Mouse (Mus musculus): Measurements from ENCODE around the gene Icam1. TPM values are rescaled to one million over a fixed set of nuclear protein-coding genes. Genes with fewer than 3 reads are reported as not detected.

Icam1 gene
- polyA plus RNA-seq, 1 experiment from 2014 or later, result 4.2 TPM

GRCm38 (mm10) chr9:21011846-21012312, 3.9 kb upstream of the Icam1 start:
- 78% methylated on average over 5 of the region's 5 CpGs for WGBS

GRCm38 (mm10) chr9:21012368-21012767, 3.4 kb upstream of the Icam1 start:
- Histone ChIP-seq H3K36me3 (ENCODE audit: control insufficient read depth, insufficient read depth, low read length) (no peaks in the 10 kb centered on the region; the same call in 1 of the 2 replicates), H3K27me3 (ENCODE audit: control insufficient read depth, insufficient read depth, low read length) (peaks cover 28% of the 10 kb centered on the region), H3K9me3 (ENCODE audit: control insufficient read depth, low read length) (no peaks in the 10 kb centered on the region), H3K4me2 (ENCODE audit: low read depth, low read length, severe bottlenecking) (no peak overlapping the region), H3K4me3 (ENCODE audit: low read depth, low read length) (no peak overlapping the region), H3K27ac (ENCODE audit: low read depth, low read length) (no peak overlapping the region), H3K4me1 (replicated peaks; ENCODE audit: control insufficient read depth, insufficient read depth, low read length) (peaks cover 9% of the 10 kb centered on the region; the same call in 1 of the 2 replicates), H3K9ac (ENCODE audit: low read length) (no peak overlapping the region)
- WGBS, result 50% methylated on average over 1 of the region's 1 CpGs
- no peak for DNase-seq (ENCODE audit: low spot score)
- ATAC-seq (replicated peaks; ENCODE audit: low FRiP score), result no peak

More at GRCm38 (mm10) chr9:21011846-21012312, 3.9 kb upstream of the Icam1 start:
- H3K27ac ChIP-seq (ENCODE audit: low read depth, low read length), result no peak overlapping the region
- ATAC-seq (replicated peaks; ENCODE audit: low FRiP score), result no peak
- no peaks in the 10 kb centered on the region; the same call in 1 of the 2 replicates for H3K36me3 ChIP-seq (ENCODE audit: control insufficient read depth, insufficient read depth, low read length)
- H3K4me2 ChIP-seq (ENCODE audit: low read depth, low read length, severe bottlenecking), result no peak overlapping the region
- peaks cover 25% of the 10 kb centered on the region for H3K27me3 ChIP-seq (ENCODE audit: control insufficient read depth, insufficient read depth, low read length)
- H3K9ac ChIP-seq (ENCODE audit: low read length), result no peak overlapping the region
- peaks cover 9% of the 10 kb centered on the region; the same call in 1 of the 2 replicates for H3K4me1 ChIP-seq (replicated peaks; ENCODE audit: control insufficient read depth, insufficient read depth, low read length)
- no peak for DNase-seq (ENCODE audit: low spot score)
- no peak overlapping the region for H3K4me3 ChIP-seq (ENCODE audit: low read depth, low read length)
- no peaks in the 10 kb centered on the region for H3K9me3 ChIP-seq (ENCODE audit: control insufficient read depth, low read length)

- Histone ChIP-seq H3K27me3 (ENCODE audit: control insufficient read depth, insufficient read depth, low read length) (peaks cover 36% of the 10 kb centered on the region), H3K9ac (ENCODE audit: low read length) (no peak overlapping the region), H3K9me3 (ENCODE audit: control insufficient read depth, low read length) (no peaks in the 10 kb centered on the region), H3K4me2 (ENCODE audit: low read depth, low read length, severe bottlenecking) (0 out of 2 replicates have a peak overlapping the region, but pooled peaks have one; percentile 32), H3K27ac (ENCODE audit: low read depth, low read length) (no peak overlapping the region), H3K4me3 (ENCODE audit: low read depth, low read length) (peak overlapping the region; percentile 18; the same call in 1 of the 2 replicates), H3K36me3 (ENCODE audit: control insufficient read depth, insufficient read depth, low read length) (no peaks in the 10 kb centered on the region), H3K4me1 (replicated peaks; ENCODE audit: control insufficient read depth, insufficient read depth, low read length) (peaks cover 9% of the 10 kb centered on the region; the same call in 1 of the 2 replicates)
- DNase-seq (ENCODE audit: low spot score), result no peak
- ATAC-seq (replicated peaks; ENCODE audit: low FRiP score), result no peak
- 4% methylated on average over 28 of the region's 29 CpGs for WGBS
These were observed 854 bp upstream of the Icam1 start for GRCm38 (mm10) chr9:21014691-21015570.

- Histone ChIP-seq H3K4me2 (ENCODE audit: low read depth, low read length, severe bottlenecking) (no peak overlapping the region), H3K9ac (ENCODE audit: low read length) (no peak overlapping the region), H3K27me3 (ENCODE audit: control insufficient read depth, insufficient read depth, low read length) (peaks cover 36% of the 10 kb centered on the region), H3K9me3 (ENCODE audit: control insufficient read depth, low read length) (no peaks in the 10 kb centered on the region), H3K36me3 (ENCODE audit: control insufficient read depth, insufficient read depth, low read length) (no peaks in the 10 kb centered on the region), H3K27ac (ENCODE audit: low read depth, low read length) (no peak overlapping the region), H3K4me1 (replicated peaks; ENCODE audit: control insufficient read depth, insufficient read depth, low read length) (peaks cover 9% of the 10 kb centered on the region; the same call in 1 of the 2 replicates), H3K4me3 (ENCODE audit: low read depth, low read length) (peak overlapping the region; percentile 18; the same call in 1 of the 2 replicates)
- 4% methylated on average over 17 of the region's 17 CpGs for WGBS
- no peak for DNase-seq (ENCODE audit: low spot score)
- ATAC-seq (replicated peaks; ENCODE audit: low FRiP score), result no peak
These were observed 769 bp downstream of the Icam1 start for GRCm38 (mm10) chr9:21016331-21017176.

GRCm38 (mm10) chr9:21017177-21017575, 1.4 kb downstream of the Icam1 start:
- Histone ChIP-seq H3K4me3 (ENCODE audit: low read depth, low read length) (no peak overlapping the region), H3K4me1 (replicated peaks; ENCODE audit: control insufficient read depth, insufficient read depth, low read length) (peaks cover 9% of the 10 kb centered on the region; the same call in 1 of the 2 replicates), H3K27ac (ENCODE audit: low read depth, low read length) (no peak overlapping the region), H3K36me3 (ENCODE audit: control insufficient read depth, insufficient read depth, low read length) (no peaks in the 10 kb centered on the region), H3K9me3 (ENCODE audit: control insufficient read depth, low read length) (no peaks in the 10 kb centered on the region), H3K9ac (ENCODE audit: low read length) (no peak overlapping the region), H3K27me3 (ENCODE audit: control insufficient read depth, insufficient read depth, low read length) (peaks cover 36% of the 10 kb centered on the region), H3K4me2 (ENCODE audit: low read depth, low read length, severe bottlenecking) (no peak overlapping the region)
- no peak for ATAC-seq (replicated peaks; ENCODE audit: low FRiP score)
- no peak for DNase-seq (ENCODE audit: low spot score)
- WGBS, result 50% methylated on average over 4 of the region's 4 CpGs

- Histone ChIP-seq H3K36me3 (ENCODE audit: control insufficient read depth, insufficient read depth, low read length) (no peaks in the 10 kb centered on the region), H3K27ac (ENCODE audit: low read depth, low read length) (no peak overlapping the region), H3K4me2 (ENCODE audit: low read depth, low read length, severe bottlenecking) (no peak overlapping the region), H3K4me3 (ENCODE audit: low read depth, low read length) (no peak overlapping the region), H3K27me3 (ENCODE audit: control insufficient read depth, insufficient read depth, low read length) (peaks cover 36% of the 10 kb centered on the region), H3K4me1 (replicated peaks; ENCODE audit: control insufficient read depth, insufficient read depth, low read length) (peaks cover 9% of the 10 kb centered on the region; the same call in 1 of the 2 replicates), H3K9me3 (ENCODE audit: control insufficient read depth, low read length) (no peaks in the 10 kb centered on the region), H3K9ac (ENCODE audit: low read length) (no peak overlapping the region)
- no peak for ATAC-seq (replicated peaks; ENCODE audit: low FRiP score)
- 72% methylated on average over 2 of the region's 2 CpGs for WGBS
- DNase-seq (ENCODE audit: low spot score), result no peak
These were observed 2.8 kb downstream of the Icam1 start for GRCm38 (mm10) chr9:21018600-21018999.

- no peak for ATAC-seq (replicated peaks; ENCODE audit: low FRiP score)
- no peaks in the 10 kb centered on the region for H3K36me3 ChIP-seq (ENCODE audit: control insufficient read depth, insufficient read depth, low read length)
- DNase-seq (ENCODE audit: low spot score), result no peak
- no peak overlapping the region for H3K27ac ChIP-seq (ENCODE audit: low read depth, low read length)
- H3K9ac ChIP-seq (ENCODE audit: low read length), result no peak overlapping the region
- H3K27me3 ChIP-seq (ENCODE audit: control insufficient read depth, insufficient read depth, low read length), result peaks cover 16% of the 10 kb centered on the region
- no peaks in the 10 kb centered on the region for H3K4me1 ChIP-seq (replicated peaks; ENCODE audit: control insufficient read depth, insufficient read depth, low read length)
- no peaks in the 10 kb centered on the region for H3K9me3 ChIP-seq (ENCODE audit: control insufficient read depth, low read length)
- no peak overlapping the region for H3K4me2 ChIP-seq (ENCODE audit: low read depth, low read length, severe bottlenecking)
- no peak overlapping the region for H3K4me3 ChIP-seq (ENCODE audit: low read depth, low read length)
- 81% methylated on average over 3 of the region's 3 CpGs for WGBS
These were observed 5.6 kb downstream of the Icam1 start for GRCm38 (mm10) chr9:21021363-21021762.

GRCm38 (mm10) chr9:21022288-21022687, 6.5 kb downstream of the Icam1 start:
- 68% methylated on average over 6 of the region's 6 CpGs for WGBS
- no peaks in the 10 kb centered on the region for H3K9me3 ChIP-seq (ENCODE audit: control insufficient read depth, low read length)
- H3K4me2 ChIP-seq (ENCODE audit: low read depth, low read length, severe bottlenecking), result no peak overlapping the region
- no peak overlapping the region for H3K4me3 ChIP-seq (ENCODE audit: low read depth, low read length)
- H3K27me3 ChIP-seq (ENCODE audit: control insufficient read depth, insufficient read depth, low read length), result peaks cover 8% of the 10 kb centered on the region
- H3K4me1 ChIP-seq (replicated peaks; ENCODE audit: control insufficient read depth, insufficient read depth, low read length), result no peaks in the 10 kb centered on the region
- no peak overlapping the region for H3K27ac ChIP-seq (ENCODE audit: low read depth, low read length)
- H3K36me3 ChIP-seq (ENCODE audit: control insufficient read depth, insufficient read depth, low read length), result no peaks in the 10 kb centered on the region
- ATAC-seq (replicated peaks; ENCODE audit: low FRiP score) (no peak), DNase-seq (ENCODE audit: low spot score) (no peak)
- no peak overlapping the region for H3K9ac ChIP-seq (ENCODE audit: low read length)

Data from forebrain, embryonic 11.5 days (tissue).